Mouse (Mus musculus) liver, postnatal 0 days (tissue): Measurements from ENCODE around the gene St3gal5.

Experiments
- CTCF ChIP-seq: sonication (generic); IDR thresholded peaks from 2 replicates; pipeline ENCODE4 v1.5.1; 2016; ENCODE audit warnings: antibody characterized with exemption, low read depth
- EP300 ChIP-seq: IDR thresholded peaks from 2 replicates; pipeline ENCODE4 v1.6.1; 2016; ENCODE audit warnings: antibody characterized with exemption, low read depth, mild to moderate bottlenecking

- TF ChIP-seq EP300: no peak
- no peak for TF ChIP-seq CTCF
Observed at GRCm38 (mm10) chr6:72190120-72190519, 92.7 kb downstream of the St3gal5 start.
